Mouse (Mus musculus) thymus, postnatal 0 days (tissue): ENCODE measurements around the gene Gtpbp4. TPM values are rescaled to one million over a fixed set of nuclear protein-coding genes. Genes with fewer than 3 reads are reported as not detected.
A peak's percentile ranks its signal among the peaks of the same experiment; 100 is the strongest.
"Not testable (repeated sequence)": the region's sequence is repeated elsewhere in the genome, so short reads cannot be mapped to it uniquely, and the experiment has no call there.

ENCODE experiments used
- DNase-seq: peaks from one replicate; pipeline ENCODE4 v3.0.0-alpha.2; 2015; ENCODE audit warnings: low spot score
- polyA plus RNA-seq: library from polyadenylated mRNA; unstranded; fragments of >200 nt; fragmentation: Nextera tagmentation; extraction: Ambion mirVana; gene quantifications from 2 replicates; pipeline ENCODE4 v1.2.1, GENCODE M21; 2015

Gene Gtpbp4
- 89.1 and 93.2 TPM in 2 replicates for polyA plus RNA-seq

DNA sequence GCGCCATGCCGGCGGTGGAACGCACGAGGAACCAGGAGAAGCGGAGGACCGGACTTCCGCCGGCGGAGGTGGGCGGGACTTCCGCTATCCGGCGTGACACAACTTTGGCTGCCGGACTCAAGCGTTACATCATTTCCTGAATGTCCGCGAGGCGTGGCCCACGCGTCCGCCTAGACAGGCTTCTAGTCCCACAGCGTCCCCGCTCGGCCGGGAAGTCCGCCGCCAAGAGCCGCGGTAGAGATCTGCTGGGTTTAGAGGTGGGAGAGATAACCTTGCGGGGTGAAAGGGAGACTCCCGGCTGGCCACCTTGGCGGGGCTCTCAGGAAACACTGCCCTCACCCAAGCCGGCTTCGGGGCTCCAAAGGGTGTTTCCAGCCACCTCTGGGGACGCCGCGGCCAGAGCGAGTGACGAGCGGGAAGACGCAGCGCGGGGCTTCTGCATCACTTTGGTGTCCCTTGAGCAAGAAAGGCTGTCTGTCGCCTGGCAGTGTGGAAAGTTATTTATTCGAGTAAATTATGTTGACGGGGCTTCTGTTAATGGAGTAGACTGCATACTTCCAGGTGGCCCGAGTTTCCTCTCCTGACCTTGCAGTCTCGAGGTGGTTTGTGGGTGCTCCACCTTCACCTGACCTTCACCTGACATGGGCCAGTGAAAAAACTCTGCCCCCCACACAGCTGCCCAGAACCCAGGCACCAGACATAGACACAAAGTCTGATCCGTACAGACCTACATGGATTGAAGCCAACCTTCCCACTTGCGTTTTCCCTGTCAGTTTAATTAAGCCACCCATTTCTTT lies at the start of gene Gtpbp4:
TSS of gene Gtpbp4 (minus strand) at position 94 of the 797 bp plus-strand sequence.
- peak; percentile 97 for DNase-seq

DNA sequence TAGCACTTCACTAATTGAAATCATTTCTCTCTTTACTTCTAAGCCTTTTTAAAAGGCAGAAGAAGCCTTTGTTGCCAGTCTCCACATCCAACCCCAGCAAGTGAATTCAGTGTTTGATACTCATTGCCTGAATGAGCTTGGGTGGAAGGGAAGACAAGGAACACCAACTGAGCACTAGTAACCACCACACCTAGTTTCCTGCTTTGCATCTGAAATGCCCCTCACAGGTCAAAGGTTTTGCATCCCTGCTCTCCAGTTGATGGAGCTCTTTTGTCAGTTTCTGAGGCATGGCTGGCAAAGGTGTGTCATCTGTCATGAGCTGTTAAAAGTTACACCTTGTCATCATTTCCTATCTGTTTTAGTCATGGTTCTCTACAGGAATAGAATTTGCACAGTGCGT lies 48.8 kb upstream of the Gtpbp4 start:
- DNase-seq, result no peak

DNA sequence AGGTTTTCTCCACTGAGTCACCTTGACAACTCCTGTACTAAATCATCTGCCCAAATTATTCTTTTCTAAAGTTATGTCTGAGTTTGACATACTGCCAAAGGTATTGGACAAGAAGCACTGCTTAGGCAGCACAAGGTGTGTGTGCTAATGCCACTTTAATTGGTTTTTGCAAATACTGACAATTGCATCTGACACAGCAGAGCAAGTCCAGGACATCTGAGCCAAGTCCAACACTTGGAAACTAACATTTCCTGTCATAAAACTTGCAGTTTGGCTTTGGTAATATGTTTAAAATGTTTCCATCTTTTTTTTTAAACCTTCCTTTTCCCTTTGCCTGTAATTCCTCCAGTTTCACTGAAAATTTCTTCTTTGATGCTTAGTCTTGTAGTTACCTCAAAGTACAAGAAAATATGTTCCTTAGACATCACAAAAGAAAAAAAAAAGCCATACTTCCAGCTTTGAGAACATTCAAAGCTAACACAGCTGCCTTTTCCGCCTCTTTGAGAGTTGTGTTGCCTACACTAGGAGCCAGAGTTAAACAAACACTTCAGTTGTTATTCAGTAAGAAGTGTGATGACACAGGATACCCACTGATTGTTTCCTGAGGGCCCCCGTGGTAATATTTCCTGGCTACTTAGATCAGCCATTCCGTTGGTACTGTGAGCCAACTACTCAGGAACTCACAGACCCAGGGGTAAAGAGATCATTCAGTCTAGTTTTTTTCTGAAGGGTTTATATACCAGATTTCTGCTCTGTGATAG lies 47.6 kb upstream of the Gtpbp4 start:
- DNase-seq, result no peak

DNA sequence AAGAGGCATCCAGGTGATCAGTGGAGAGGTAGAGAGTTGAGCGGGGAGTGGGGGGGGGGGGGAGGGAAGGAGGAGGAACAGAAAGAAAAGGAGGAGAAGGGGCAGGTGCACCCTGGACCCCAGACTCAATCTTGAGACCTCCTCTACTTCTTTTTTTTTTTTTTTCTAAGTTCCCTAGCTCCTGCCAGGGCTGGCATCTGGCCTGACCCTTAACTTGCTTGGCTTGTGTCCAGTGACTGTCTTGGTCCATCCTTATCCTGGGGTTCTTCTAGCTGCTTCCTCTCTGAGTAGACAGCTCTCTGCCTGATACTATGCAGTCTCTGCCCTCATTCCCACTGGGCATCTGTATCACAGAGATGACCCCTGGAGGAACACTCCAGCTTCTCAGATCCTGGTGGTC lies 44.7 kb upstream of the Gtpbp4 start:
- DNase-seq, result no peak

DNA sequence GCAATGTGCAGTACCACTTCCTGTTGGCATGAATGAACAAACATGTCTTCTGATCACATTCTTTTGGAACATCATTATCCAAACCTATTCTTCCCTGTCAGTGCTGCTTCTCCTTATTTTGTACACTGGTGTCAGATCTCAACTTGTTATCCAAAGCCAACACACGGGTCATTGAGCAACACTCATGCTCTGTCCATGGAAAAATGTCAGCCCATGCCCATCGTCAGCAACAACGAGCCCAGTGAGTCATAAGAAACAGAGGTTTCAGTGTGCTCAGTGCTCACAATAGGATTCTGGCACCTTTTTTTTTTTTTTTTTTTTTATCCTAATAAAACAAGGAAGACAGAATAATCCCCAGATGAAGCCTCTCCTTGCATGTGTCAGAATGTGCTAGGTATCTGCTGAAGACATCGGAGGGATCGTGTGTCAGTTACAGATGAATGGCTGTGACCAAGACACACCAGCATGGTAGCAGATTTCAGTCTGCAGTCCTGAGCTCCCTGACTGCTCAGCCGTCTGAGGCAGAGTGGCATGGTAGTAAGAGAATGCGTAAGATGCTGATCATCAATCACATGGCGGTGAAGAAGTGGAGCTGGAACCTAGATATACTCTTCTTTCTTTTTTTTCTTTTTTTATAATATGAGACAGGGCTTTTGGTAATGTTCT lies 36.2 kb upstream of the Gtpbp4 start:
- no peak for DNase-seq

DNA sequence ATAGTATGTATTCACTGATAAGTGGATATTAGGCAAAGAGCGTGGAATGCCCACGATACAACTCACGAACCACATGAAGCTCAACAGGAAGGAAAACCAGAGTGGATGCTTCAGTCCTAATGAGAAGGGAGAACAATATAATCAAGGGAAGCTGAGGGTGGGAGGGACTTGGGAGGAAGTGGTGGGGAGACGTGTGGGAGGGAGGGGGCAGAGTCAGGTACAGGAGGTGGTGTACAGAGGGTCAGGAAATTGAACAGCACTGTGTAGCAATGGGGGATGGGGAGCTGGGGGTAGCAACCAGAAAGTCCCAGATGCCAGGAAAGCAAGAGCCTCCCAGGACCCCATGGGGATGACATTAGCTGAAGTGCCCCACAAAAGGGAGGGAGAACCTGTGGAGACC lies 34.5 kb upstream of the Gtpbp4 start:
- DNase-seq, result peak; percentile 23

DNA sequence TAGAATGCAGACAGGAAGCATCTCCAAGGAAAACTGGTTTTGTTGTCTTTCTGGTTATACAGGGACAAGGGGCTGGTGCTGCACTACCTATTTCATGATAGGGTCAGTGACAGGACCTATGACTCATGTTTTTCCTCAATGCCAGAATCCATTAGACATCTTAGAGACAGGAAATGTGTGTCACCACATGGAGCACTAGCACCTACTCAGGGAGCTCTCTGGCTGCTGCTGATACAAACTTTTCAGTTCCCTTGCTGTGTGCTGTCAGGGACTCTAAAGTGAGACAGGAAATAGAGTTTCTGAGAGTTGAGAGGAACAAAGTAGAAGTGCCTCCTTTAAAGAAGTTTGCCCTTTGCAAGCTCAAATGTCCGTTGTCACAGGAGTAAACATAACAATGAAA lies 31.4 kb upstream of the Gtpbp4 start:
- peak; percentile 35 for DNase-seq

DNA sequence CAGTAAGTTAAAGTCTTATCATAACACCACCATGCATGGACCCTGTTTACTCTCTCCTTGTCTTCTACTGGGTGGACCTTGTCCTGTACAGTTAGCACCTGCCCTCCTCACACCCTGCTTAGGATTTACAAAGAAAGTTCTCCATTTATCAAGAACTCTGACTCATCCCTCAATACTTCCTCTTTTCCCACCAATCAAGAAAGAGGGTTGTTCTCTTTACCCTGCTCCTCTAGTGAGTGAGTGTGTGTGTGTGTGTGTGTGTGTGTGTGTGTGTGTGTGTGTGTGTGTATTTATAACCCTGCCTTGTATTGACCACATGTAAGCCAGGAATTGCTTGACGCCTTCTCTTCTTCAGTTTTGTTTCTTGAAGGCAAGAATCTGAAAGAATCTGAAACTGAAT lies 26.7 kb upstream of the Gtpbp4 start:
- no peak for DNase-seq

DNA sequence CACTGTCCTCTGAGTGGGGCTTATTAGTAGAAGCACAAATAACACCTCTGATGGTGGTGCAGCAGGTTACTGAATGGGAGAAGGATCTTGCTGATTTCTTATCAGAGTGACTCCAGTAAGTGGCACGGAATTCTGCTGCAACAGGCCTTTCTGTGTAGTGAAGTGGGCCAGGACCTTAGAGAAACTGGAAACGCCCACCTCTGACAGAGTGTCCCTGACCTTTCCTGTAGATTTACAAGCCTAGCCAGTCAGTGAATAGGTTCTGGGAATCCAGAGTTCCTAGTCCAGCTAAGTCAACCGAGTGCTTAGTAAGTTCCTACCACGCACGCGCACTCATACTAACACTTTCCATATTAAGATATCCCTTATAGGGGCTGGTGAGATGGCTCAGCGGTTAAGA lies 25.7 kb upstream of the Gtpbp4 start:
- DNase-seq, result no peak

DNA sequence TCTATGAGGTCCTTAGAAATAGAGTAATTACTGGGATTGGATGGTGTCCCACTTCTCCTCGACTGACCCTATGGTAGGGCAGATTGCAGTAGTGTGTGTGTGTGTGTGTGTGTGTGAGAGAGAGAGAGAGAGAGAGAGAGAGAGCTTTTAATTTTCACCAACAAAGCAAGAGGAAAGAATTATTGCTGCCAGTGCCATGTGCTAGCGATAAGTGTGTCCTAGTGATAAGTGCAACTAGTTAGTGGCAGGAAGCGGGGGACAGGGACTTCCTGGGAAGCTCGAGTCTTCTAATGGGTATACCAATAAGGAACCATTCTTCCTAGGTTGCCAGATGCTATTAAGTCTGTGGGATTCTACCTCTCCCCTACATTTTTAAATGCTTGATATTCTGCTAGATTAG lies 23.8 kb upstream of the Gtpbp4 start:
- no peak for DNase-seq

DNA sequence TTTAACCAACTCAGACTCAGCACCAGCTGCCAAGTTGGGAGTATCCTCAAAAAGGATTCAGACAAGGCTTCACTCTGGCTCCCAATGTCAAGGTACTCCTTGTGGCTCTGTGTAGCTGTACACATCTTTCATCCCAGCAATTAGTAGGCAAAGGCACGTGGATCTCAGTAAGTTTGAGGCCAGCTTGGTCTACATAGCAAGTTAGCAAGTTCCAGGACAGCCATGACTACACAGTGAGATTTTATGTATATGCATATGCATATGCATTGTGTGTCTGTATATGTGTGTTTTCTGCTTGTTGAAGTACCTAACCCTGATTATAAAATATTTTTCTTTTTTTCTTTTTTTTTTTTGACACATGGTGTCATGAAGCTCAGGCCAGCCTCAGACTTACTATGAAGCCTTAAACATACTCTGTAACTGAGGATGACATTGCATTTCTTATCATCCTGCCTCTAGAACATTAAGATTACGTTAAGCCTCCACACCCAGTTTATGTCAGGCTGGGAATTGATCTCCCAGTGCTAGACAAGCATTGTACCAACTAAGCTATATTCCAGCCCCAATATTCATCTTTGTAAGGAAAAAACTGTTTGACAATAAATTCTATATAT lies 23.2 kb upstream of the Gtpbp4 start:
- DNase-seq, result no peak

DNA sequence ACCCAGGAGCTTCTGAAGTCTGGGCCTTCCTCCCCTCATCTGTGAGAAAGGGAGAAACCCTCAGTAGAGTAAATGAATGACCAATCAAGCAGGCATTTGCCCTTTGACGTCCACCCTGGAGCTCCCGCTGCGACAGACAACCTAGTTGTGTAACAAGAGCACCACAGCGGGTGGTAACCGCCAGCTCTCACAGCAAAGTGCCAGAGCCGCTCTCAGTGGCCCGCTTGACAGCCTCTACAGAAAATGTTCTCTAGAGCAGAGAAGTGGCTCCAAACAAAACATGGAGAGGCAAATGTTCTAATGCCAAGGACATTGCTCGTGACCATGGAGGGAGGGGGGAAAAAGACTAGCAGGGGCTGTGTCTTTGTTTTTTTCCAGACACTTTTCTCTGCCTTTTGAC lies 21.3 kb upstream of the Gtpbp4 start:
- DNase-seq, result no peak

DNA sequence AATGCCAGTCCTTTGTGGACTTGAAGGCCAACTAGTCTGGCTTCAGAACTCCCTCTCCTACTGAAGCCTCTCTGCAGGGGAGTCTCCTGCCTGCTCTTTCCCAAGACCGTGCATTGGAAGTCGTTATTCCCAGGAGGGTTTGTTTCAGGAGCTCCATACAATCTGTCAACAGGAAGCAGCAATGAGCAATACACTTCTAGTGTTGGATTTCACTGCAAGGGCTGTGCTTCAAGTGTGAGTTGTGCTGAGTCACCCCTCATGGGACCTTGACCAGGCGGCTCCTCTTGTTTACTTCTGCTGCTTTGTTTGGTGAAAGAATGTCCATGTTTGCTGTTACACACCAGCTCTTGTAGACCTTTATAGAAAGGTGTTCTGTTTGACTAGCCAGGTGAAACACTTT lies 18.5 kb upstream of the Gtpbp4 start:
- no peak for DNase-seq

DNA sequence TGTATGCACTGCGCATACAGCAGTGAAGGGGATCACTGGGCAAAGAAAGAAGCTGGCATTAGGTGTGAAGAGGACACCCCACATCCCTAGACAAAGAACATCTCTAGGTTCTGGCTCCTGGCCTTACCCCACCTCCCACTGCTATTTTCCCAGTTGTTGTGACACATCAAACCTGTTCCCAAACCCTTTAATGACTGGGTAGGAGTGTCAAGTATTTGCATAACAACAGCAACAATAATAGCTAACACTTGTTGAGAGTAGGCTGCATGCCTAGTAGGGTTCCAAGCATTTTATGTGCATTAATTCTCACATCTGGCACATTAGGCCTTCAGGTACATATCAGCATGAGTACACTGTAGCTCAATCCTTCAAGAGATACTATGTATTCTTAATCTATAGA lies 17.6 kb upstream of the Gtpbp4 start:
- no peak for DNase-seq

DNA sequence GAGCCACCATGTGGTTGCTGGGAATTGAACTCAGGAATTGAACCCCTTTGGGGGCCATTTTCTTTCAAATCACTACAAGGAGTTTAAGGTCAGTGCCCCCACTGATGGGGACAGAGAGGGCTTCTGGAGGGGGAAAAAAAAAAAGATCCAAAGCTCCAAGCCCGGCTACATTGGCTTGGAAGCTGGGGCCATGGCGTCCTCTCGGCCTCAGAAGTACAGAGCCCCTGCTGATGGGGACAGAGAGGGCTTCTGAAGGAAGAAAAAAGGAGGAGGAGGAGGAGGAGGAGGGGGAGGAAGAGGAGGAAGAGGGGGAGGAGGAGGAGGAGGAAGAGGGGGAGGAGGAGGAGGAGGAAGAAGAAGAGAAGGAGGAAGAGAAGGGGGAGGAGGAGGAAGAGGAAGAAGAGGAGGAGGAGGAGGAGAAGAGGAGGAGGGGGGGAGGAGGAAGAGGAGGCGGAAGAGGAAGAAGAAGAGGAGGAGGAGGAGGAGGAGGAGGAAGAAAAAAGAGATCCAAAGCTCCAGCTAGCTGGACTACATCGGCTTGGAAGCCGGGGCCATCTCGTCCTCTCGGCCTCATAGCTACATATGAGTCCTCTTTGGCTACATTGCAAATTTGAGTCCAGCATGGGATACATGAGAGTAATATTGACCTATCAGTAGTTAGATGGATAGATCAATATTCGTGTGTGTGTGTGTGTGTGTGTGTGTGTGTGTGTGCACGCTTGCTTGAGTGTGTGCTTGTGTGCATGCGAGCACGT lies 15.9 kb upstream of the Gtpbp4 start:
- peak; percentile 94 for DNase-seq

DNA sequence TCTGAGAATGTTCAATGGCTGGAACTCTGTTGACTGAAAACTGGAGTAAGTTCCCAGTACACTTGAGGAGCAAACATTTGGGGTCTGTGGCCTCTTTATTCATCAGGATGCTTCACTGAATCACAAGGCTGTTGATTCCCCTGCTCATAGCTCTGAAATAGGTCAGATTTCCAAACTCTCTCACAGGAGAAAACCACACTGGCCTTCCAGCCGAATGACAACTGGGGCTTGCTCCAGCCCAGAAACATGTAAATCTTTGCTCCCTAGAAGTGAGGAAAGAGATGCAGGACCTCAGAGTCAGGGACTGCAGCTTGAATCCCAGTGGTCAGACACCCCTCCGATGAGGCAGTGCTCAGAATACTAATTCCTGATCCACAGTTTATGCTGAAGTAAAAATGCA lies 7.4 kb upstream of the Gtpbp4 start:
- DNase-seq, result no peak

DNA sequence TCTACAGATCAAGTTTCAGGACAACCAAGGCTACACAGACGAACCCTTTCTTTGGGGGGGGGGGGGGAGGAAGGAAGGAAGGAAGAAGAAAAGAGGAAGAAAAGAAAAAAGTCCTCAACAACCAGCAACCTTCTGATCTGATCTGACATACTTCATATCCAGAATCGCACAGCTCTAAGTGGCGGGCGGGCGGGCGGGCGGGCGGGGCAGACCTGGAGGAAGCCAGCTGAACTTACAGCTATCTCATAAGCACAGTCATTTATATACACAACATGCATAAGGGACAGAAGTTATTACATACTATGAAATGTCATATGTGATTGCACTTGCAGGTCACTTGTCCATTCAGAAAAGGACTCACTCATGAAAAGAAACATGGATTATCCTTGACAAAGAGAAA lies 3.6 kb upstream of the Gtpbp4 start:
- no peak for DNase-seq

DNA sequence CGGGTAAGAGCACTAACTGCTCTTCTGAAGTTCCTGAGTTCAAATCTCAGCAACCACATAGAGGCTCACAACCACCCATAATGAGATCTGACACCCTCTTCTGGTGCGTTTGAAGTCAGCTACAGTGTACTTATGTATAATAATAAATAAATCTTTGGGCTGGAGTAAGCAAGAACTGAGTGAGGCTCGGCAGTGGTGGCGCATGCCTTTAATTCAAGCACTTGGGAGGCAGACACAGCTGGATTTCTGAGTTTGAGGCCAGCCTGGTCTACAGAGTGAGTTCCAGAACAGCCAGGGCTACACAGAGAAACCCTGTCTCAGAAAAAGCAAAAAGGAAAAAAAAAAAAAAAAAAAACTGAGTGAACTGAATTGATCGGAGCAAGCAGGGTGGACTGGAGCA lies 1.3 kb upstream of the Gtpbp4 start:
- not testable (repeated sequence) for DNase-seq

DNA sequence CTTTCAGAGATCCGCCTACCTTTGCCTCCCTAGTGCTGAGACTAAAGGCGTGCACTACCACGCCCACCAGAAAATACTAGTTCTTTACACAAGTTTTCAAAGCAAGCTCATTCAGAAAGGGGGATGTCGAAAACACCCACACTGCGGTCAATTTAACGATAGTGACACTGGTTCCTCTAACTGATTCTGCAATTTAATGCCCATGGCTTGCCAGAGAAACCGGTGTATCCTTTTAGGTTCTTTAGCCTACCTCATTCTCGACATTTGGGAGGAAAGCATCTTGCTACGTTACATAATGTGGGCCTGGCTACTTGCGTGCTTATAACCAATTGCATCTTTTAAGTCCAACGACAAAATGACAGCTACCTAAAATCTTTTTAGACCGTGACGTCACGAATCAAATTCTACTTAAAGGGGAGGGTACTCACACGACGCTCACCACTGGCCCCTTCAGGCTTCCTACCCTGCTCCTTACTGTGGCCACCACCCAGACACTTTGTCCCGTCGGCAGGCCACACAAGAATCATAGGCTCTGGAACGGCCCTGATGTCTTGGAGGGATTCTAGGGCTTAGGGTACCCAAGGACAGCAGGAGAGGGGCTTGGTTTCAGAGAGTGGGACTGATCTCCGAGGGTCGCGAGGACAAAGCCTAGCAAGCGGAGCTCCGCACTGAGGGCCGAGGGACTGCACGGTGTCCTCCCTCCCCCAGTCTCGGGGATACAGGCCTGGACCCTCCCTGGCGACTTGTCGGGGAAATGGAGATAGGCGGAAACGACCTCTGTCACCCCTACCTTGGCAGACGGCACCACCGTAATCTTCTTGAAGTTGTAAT lies 509 bp downstream of the Gtpbp4 start:
- peak; percentile 26 for DNase-seq

DNA sequence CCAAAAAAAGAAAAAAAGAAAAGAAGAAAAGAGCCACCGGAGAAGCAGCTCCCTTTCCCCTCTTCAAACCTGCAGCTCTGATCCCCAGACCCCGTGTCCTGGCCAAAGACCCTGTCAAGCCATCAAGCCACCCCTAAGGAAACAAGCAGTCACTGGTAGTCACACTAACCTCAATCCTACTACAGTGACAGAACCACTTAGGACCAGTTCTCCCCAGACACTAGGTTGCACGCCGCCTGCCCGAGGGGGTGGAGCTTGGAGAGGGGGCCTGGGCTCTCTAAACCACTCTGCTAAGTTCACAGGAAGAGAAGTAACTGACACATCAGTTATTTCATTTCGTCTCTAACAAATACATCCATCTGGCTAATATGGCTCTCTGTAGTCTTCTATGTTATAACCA lies 3.7 kb downstream of the Gtpbp4 start:
- no peak for DNase-seq
